Mouse (Mus musculus): Measurements from ENCODE around the gene Pik3c2b. TPM values are rescaled to one million over a fixed set of nuclear protein-coding genes. Genes with fewer than 3 reads are reported as not detected.

The Pik3c2b gene
- 10 to 100 TPM; 13.2 to 17.7 TPM for total RNA-seq (2021)
- long read RNA-seq, experiment 1, full-length matches to known transcripts: 3 of 6 reads
- long read RNA-seq, experiment 1, partial matches to known transcripts: 1 of 6 reads
- long read RNA-seq, experiment 1, other reads (novel, unspliced or antisense): 2 of 6 reads
- long read RNA-seq, experiment 2, full-length matches to known transcripts: 1 of 5 reads
- long read RNA-seq, experiment 2, partial matches to known transcripts: 2 of 5 reads
- long read RNA-seq, experiment 2, other reads (novel, unspliced or antisense): 2 of 5 reads

DNA sequence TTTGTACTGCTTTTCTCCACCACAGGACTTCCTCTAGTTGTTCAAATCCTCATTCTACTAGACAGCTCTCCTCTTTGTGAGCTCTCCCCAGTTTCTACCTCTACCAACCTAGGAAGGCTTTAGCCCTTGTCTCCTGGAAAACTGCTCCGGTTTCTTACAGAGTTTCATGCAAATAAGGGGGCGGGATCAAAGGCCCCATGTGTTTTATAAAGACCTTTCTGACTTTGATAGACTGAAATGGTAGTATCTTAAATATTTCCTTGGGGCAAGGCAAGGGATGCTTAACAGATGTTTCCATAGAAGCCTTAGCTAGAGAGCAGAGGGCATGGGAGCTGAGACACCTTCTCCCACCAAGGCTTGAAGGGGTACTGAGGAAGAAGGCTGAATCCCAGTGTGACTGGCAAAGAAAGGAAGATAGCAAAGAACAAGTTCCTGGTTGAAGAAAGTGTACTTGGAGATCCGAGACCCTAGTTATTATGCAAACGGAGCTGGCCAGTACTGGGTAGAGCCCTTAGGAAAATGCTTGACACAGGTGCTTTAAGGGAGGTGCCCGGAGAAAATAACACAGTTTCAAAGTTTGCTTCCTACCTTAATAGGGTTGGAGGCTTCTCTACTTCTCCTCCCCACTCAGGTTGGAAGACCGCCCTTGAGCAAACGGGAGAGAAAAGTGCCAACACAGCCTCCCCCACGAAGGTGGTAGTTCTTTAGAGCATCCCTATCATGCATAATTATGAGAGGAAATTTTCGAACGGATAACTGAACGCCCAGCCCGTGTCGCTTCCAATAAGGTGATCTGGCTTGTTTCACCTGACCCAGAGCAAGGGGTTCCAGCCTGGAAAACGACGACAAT, at the start of gene Pik3c2b:
Pik3c2b (plus strand) TSS at position 657 of the 850 bp plus-strand sequence.
- peak within 1 kb of the TSS; percentile 97 for H3K4me3 ChIP-seq
- intact Hi-C loops (cut with DNase I): loop anchor here (10.0 kb wide), 1 partner anchor 320 kb away; the partner anchor contains the start of gene Etnk2
- TF ChIP-seq CTCF (IDR thresholded peaks at IDR 0.05): no peak
- peak within 1 kb of the TSS; percentile 94 for H3K27ac ChIP-seq
- DNase-seq (ENCODE audit: extremely low spot score in 1 of 2, low spot score in 2 of 2): no peak

GRCm38 (mm10) chr1:133000347-133000746, 45.1 kb upstream of the Pik3c2b start:
- Histone ChIP-seq H3K4me3 (no peak overlapping the region), H3K27ac (no peak overlapping the region)
- DNase-seq (ENCODE audit: extremely low spot score in 1 of 2, low spot score in 2 of 2): no peak
- intact Hi-C loops (cut with DNase I): no loop called here
- TF ChIP-seq CTCF (IDR thresholded peaks at IDR 0.05): no peak

GRCm38 (mm10) chr1:133006571-133006970, 38.9 kb upstream of the Pik3c2b start:
- intact Hi-C loops (cut with DNase I): no loop called here
- H3K27ac ChIP-seq: no peak overlapping the region
- TF ChIP-seq CTCF (IDR thresholded peaks at IDR 0.05): no peak
- no peak overlapping the region for H3K4me3 ChIP-seq
- no peak for DNase-seq (ENCODE audit: extremely low spot score in 1 of 2, low spot score in 2 of 2)

DNA sequence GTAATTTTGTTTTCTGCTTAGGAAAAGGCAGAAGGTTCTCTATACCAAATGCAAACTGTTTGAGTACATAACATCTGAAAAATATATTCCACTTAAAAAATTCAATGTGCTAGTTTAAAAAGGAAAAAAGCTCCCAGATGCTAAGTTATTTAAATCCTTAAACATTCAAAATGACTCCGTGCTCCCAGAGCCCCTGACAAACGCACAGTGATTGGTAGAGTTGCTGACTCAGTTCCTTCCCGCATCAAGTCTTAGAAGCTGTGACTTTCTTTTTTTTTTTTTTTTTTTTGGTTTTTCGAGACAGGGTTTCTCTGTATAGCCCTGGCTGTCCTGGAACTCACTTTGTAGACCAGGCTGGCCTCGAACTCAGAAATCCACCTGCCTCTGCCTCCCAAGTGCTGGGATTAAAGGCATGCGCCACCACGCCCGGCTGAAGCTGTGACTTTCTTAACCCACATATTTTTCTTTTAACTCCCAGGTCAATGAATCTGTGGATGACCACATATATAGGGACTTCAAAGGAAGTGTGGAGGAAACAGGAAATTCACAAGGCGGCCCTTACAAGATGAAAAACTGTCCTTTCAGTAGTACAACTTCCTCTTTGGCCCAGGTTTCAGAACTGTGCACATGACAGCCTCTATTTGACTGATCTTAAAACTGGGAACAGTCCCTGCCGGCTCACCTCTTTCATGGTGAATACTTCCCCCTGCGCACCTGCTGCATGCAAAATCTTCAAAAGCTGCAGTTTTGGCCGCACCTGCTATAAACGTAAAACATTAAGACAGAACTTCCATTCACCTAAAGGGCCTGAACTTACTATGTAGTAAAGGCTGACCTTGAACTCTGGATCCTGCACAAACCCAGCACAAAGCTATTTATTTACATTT, 33.3 kb upstream of the Pik3c2b start:
- DNase-seq (ENCODE audit: extremely low spot score in 1 of 2, low spot score in 2 of 2): no peak
- H3K27ac ChIP-seq: no peak overlapping the region
- intact Hi-C loops (cut with DNase I): no loop called here
- no peak overlapping the region for H3K4me3 ChIP-seq
- TF ChIP-seq CTCF (IDR thresholded peaks at IDR 0.05): no peak

GRCm38 (mm10) chr1:133013331-133013730, 32.1 kb upstream of the Pik3c2b start:
- intact Hi-C loops (cut with DNase I): no loop called here
- Histone ChIP-seq H3K27ac (no peak overlapping the region), H3K4me3 (no peak overlapping the region)
- DNase-seq (ENCODE audit: extremely low spot score in 1 of 2, low spot score in 2 of 2): no peak
- peak; percentile 35 for TF ChIP-seq CTCF (IDR thresholded peaks at IDR 0.05)

DNA sequence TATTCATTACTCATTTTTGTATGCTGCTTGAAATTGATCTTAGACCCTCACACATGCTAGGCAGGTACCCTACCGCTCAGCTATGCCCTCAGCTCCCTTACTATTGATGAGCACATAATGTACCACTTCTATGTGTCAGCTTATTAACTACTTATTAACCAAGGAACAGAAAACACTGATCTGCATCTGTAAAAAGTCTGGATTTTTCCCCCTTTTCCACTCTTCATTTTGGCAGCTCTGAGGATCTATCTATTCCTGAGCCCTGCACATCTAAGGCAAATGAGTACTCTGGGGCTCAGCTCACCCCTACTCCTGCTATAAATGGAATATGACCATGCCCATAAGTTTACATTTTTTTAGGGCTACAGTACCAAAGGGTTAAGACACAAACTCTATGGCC, 31.3 kb upstream of the Pik3c2b start:
- intact Hi-C loops (cut with DNase I): no loop called here

GRCm38 (mm10) chr1:133016775-133017428, 28.6 kb upstream of the Pik3c2b start:
- intact Hi-C loops (cut with DNase I): no loop called here
- no peak for DNase-seq (ENCODE audit: extremely low spot score in 1 of 2, low spot score in 2 of 2)
- Histone ChIP-seq H3K4me3 (no peak overlapping the region), H3K27ac (no peak overlapping the region)
- TF ChIP-seq CTCF (IDR thresholded peaks at IDR 0.05): no peak

More for the DNA sequence above, 31.3 kb upstream of the Pik3c2b start:
- Histone ChIP-seq H3K27ac (no peak overlapping the region), H3K4me3 (no peak overlapping the region)
- TF ChIP-seq CTCF (IDR thresholded peaks at IDR 0.05): no peak
- no peak for DNase-seq (ENCODE audit: extremely low spot score in 1 of 2, low spot score in 2 of 2)

- H3K27ac ChIP-seq: no peak overlapping the region
- H3K4me3 ChIP-seq: no peak overlapping the region
- intact Hi-C loops (cut with DNase I): no loop called here
- no peak for TF ChIP-seq CTCF (IDR thresholded peaks at IDR 0.05)
- DNase-seq (ENCODE audit: extremely low spot score in 1 of 2, low spot score in 2 of 2): no peak
Measured at GRCm38 (mm10) chr1:133018580-133018979, 26.9 kb upstream of the Pik3c2b start.

- DNase-seq (ENCODE audit: extremely low spot score in 1 of 2, low spot score in 2 of 2): no peak
- H3K4me3 ChIP-seq: no peak overlapping the region
- TF ChIP-seq CTCF (IDR thresholded peaks at IDR 0.05): no peak
- intact Hi-C loops (cut with DNase I): no loop called here
- H3K27ac ChIP-seq: no peak overlapping the region
Measured at GRCm38 (mm10) chr1:133019312-133019711, 26.2 kb upstream of the Pik3c2b start.

GRCm38 (mm10) chr1:133020137-133020894, 25.2 kb upstream of the Pik3c2b start:
- TF ChIP-seq CTCF (IDR thresholded peaks at IDR 0.05): no peak
- intact Hi-C loops (cut with DNase I): no loop called here
- H3K27ac ChIP-seq: no peak overlapping the region
- no peak overlapping the region for H3K4me3 ChIP-seq
- DNase-seq (ENCODE audit: extremely low spot score in 1 of 2, low spot score in 2 of 2): no peak
